ENCODE assay signal across 13 mouse cellular contexts in genomic region chr10:79708668-79709067, GRCm38 (mm10). TPM values are rescaled to one million over a fixed set of nuclear protein-coding genes. Genes with fewer than 3 reads are reported as not detected.
A peak's percentile ranks its signal among the peaks of the same experiment; 100 is the strongest.
DNase-seq lines count a peak whose midpoint lies in the region; ATAC-seq and TF ChIP-seq lines count a peak whose summit lies in the region.
"Had no signal": no experiment of that assay in that cellular context is flagged by ENCODE, and none has a peak within 500 bp of the region (broad histone marks: within the 10 kb centered on the region; RNA-seq: fewer than 3 reads in every experiment).

No protein-coding gene starts in this region.

- WGBS in heart, embryonic 13.5 days: 70% methylated on average over 21 of the region's 21 CpGs
- 71% methylated on average over 21 of the region's 21 CpGs for WGBS in lung, postnatal 0 days
- WGBS in liver, embryonic 15.5 days (ENCODE audit: insufficient replicate concordance): 90% methylated on average over 21 of the region's 21 CpGs
- WGBS in forebrain, embryonic 14.5 days: 92% methylated on average over 21 of the region's 21 CpGs

- H3K4me2 ChIP-seq in heart, embryonic 13.5 days: peak overlapping the region; percentile 97
- H3K4me2 ChIP-seq in lung, postnatal 0 days (replicated peaks; ENCODE audit: low read depth, low read length): peak overlapping the region; percentile 17; the same call in 1 of the 2 replicates
- H3K4me2 ChIP-seq in liver, embryonic 15.5 days: peak overlapping the region; percentile 87
- H3K4me2 ChIP-seq in forebrain, embryonic 14.5 days (ENCODE audit: low read length): no peak overlapping the region
- H3K4me2 ChIP-seq: lung, embryonic 15.5 days had no signal

- peak overlapping the region; percentile 27 for H3K4me3 ChIP-seq in heart, embryonic 13.5 days
- no peak overlapping the region for H3K4me3 ChIP-seq in lung, postnatal 0 days (ENCODE audit: low read depth, low read length)
- peak overlapping the region; percentile 94; the same call in 1 of the 2 replicates for H3K4me3 ChIP-seq in liver, embryonic 15.5 days (replicated peaks)
- H3K4me3 ChIP-seq in forebrain, embryonic 14.5 days (ENCODE audit: low read depth, low read length): no peak overlapping the region
- H3K4me3 ChIP-seq: lung, embryonic 15.5 days had no signal

- H3K9ac ChIP-seq in heart, embryonic 13.5 days: peak overlapping the region; percentile 64
- no peak overlapping the region for H3K9ac ChIP-seq in lung, postnatal 0 days (replicated peaks; ENCODE audit: low read depth)
- no peak overlapping the region for H3K9ac ChIP-seq in liver, embryonic 15.5 days
- no peak overlapping the region for H3K9ac ChIP-seq in forebrain, embryonic 14.5 days (ENCODE audit: low read length)
- H3K9ac ChIP-seq: lung, embryonic 15.5 days had no signal

- H3K27me3 ChIP-seq in heart, embryonic 13.5 days (replicated peaks): peaks cover 2% of the 10 kb centered on the region; the same call in 1 of the 2 replicates
- no peaks in the 10 kb centered on the region for H3K27me3 ChIP-seq in lung, postnatal 0 days (replicated peaks; ENCODE audit: insufficient read depth, low read length)
- peaks cover under 1% of the 10 kb centered on the region; the same call in 1 of the 2 replicates for H3K27me3 ChIP-seq in liver, embryonic 15.5 days
- no peaks in the 10 kb centered on the region for H3K27me3 ChIP-seq in forebrain, embryonic 14.5 days (replicated peaks; ENCODE audit: control insufficient read depth, insufficient read depth, low read length)
- H3K27me3 ChIP-seq: lung, embryonic 15.5 days had no signal

- H3K36me3 ChIP-seq in heart, embryonic 13.5 days: peaks cover 60% of the 10 kb centered on the region
- H3K36me3 ChIP-seq in lung, postnatal 0 days (ENCODE audit: insufficient read depth, low read length): peaks cover 18% of the 10 kb centered on the region
- H3K36me3 ChIP-seq in liver, embryonic 15.5 days (replicated peaks): peaks cover 68% of the 10 kb centered on the region
- peaks cover 40% of the 10 kb centered on the region for H3K36me3 ChIP-seq in forebrain, embryonic 14.5 days (ENCODE audit: control insufficient read depth, insufficient read depth, low read length)

- peak overlapping the region; percentile 73 for H3K27ac ChIP-seq in heart, embryonic 13.5 days (replicated peaks)
- peak overlapping the region; percentile 38; the same call in 1 of the 2 replicates for H3K27ac ChIP-seq in lung, postnatal 0 days (ENCODE audit: low read length)
- H3K27ac ChIP-seq in liver, embryonic 15.5 days (replicated peaks): peak overlapping the region; percentile 96; the same call in 1 of the 2 replicates
- H3K27ac ChIP-seq in forebrain, embryonic 14.5 days (ENCODE audit: low read depth, low read length): no peak overlapping the region
- H3K27ac ChIP-seq: kidney, postnatal 0 days; lung, embryonic 15.5 days had no signal

- H3K9me3 ChIP-seq in heart, embryonic 13.5 days: no peaks in the 10 kb centered on the region
- no peaks in the 10 kb centered on the region for H3K9me3 ChIP-seq in lung, postnatal 0 days (ENCODE audit: low read length)
- no peaks in the 10 kb centered on the region for H3K9me3 ChIP-seq in liver, embryonic 15.5 days (replicated peaks)
- H3K9me3 ChIP-seq in forebrain, embryonic 14.5 days (replicated peaks; ENCODE audit: control insufficient read depth, low read length): no peaks in the 10 kb centered on the region
- H3K9me3 ChIP-seq: lung, embryonic 15.5 days had no signal

- no peak for ATAC-seq in heart, embryonic 13.5 days (ENCODE audit: extremely low read depth, insufficient number of reproducible peaks, low FRiP score, low TSS enrichment)
- ATAC-seq in lung, postnatal 0 days: no peak
- no peak for ATAC-seq in liver, embryonic 15.5 days (ENCODE audit: insufficient read depth)
- ATAC-seq in forebrain, embryonic 14.5 days: no peak

- DNase-seq in adrenal gland, postnatal 14 days: peak; percentile 4
- no peak for DNase-seq in adrenal gland, adult 18-20 months (ENCODE audit: low spot score in 2 of 2)
- DNase-seq in heart, adult 8-10 months (ENCODE audit: low spot score): no peak
- DNase-seq in lung, postnatal 0 days (ENCODE audit: low spot score): no peak
- no peak for DNase-seq in lung, postnatal 36 days
- DNase-seq in forebrain, embryonic 14.5 days (ENCODE audit: low spot score): no peak
- DNase-seq: layer of hippocampus, postnatal 36 days; spleen, adult 18-20 months had no signal

- no peak for TF ChIP-seq EP300 in lung, postnatal 0 days (IDR thresholded peaks at IDR 0.05)

- no peak for TF ChIP-seq CTCF in lung, postnatal 0 days (IDR thresholded peaks at IDR 0.05)

- peaks cover 73% of the 10 kb centered on the region for H3K4me1 ChIP-seq in heart, embryonic 13.5 days
- peaks cover 18% of the 10 kb centered on the region for H3K4me1 ChIP-seq in lung, postnatal 0 days (ENCODE audit: insufficient read depth, low read depth, low read length)
- H3K4me1 ChIP-seq in liver, embryonic 15.5 days (replicated peaks): peaks cover 89% of the 10 kb centered on the region
- H3K4me1 ChIP-seq in forebrain, embryonic 14.5 days (ENCODE audit: control insufficient read depth, insufficient read depth, low read length): peaks cover 15% of the 10 kb centered on the region

RNA-seq across cellular contexts. Expression of gene Bsg, which starts 4.4 kb away (rescaled TPM):
- total RNA-seq in adrenal gland, postnatal 14 days (2021): 598 and 707 TPM in 2 replicates
- total RNA-seq in adrenal gland, adult 18-20 months (2021): 100 to 1,000 TPM; 618 to 637 TPM
- polyA plus RNA-seq in heart, embryonic 13.5 days (2015; fragmentation: Nextera tagmentation; extraction: Ambion mirVana): 1,093 and 1,212 TPM in 2 replicates
- 1,000 to 10,000 TPM; 1,424 to 1,552 (median 1,533) TPM for total RNA-seq in heart, adult 8-10 months (2022)
- polyA plus RNA-seq in lung, postnatal 0 days (2015; fragmentation: Nextera tagmentation; extraction: Ambion mirVana): 1,234 and 1,299 TPM in 2 replicates
- 980 and 1,043 TPM in 2 replicates for polyA plus RNA-seq in liver, embryonic 15.5 days (2015; fragmentation: Nextera tagmentation; extraction: Ambion mirVana)
- polyA plus RNA-seq in forebrain, embryonic 14.5 days (2014; fragmentation: Nextera tagmentation; extraction: Ambion mirVana): 725 and 788 TPM in 2 replicates

RNA-seq across cellular contexts. Expression of gene Hcn2, which starts 7.8 kb away (rescaled TPM):
- 7.1 and 10.6 TPM in 2 replicates for total RNA-seq in adrenal gland, postnatal 14 days (2021)
- total RNA-seq in adrenal gland, adult 18-20 months (2021): 1 to 10 TPM; 6.1 to 9.4 TPM
- 0.06 and 0.09 TPM in 2 replicates for polyA plus RNA-seq in heart, embryonic 13.5 days (2015; fragmentation: Nextera tagmentation; extraction: Ambion mirVana)
- 10 to 100 TPM; 13.7 to 16.7 (median 15.1) TPM for total RNA-seq in heart, adult 8-10 months (2022)
- 0.12 and 0.15 TPM in 2 replicates for polyA plus RNA-seq in lung, postnatal 0 days (2015; fragmentation: Nextera tagmentation; extraction: Ambion mirVana)
- 0.02 TPM in 1 of 2 replicates, not detected in the other for polyA plus RNA-seq in liver, embryonic 15.5 days (2015; fragmentation: Nextera tagmentation; extraction: Ambion mirVana)
- polyA plus RNA-seq in forebrain, embryonic 14.5 days (2014; fragmentation: Nextera tagmentation; extraction: Ambion mirVana): 0.32 and 0.56 TPM in 2 replicates
- total RNA-seq: monocyte, adult 5-6 weeks had no signal

RNA-seq across cellular contexts. Expression of gene Gzmm, which starts 19.8 kb away (rescaled TPM):
- total RNA-seq in adrenal gland, postnatal 14 days (2021): 0.89 and 1.1 TPM in 2 replicates
- total RNA-seq in adrenal gland, adult 18-20 months (2021): 1 to 10 TPM; 1.2 to 1.3 TPM
- polyA plus RNA-seq in heart, embryonic 13.5 days (2015; fragmentation: Nextera tagmentation; extraction: Ambion mirVana): 0.67 and 1.0 TPM in 2 replicates
- total RNA-seq in heart, adult 8-10 months (2022): 1 to 10 TPM; 7.6 to 9.0 (median 8.3) TPM
- polyA plus RNA-seq in lung, postnatal 0 days (2015; fragmentation: Nextera tagmentation; extraction: Ambion mirVana): 0.57 and 0.69 TPM in 2 replicates
- 0.15 and 0.37 TPM in 2 replicates for polyA plus RNA-seq in liver, embryonic 15.5 days (2015; fragmentation: Nextera tagmentation; extraction: Ambion mirVana)
- 1.4 and 1.5 TPM in 2 replicates for polyA plus RNA-seq in forebrain, embryonic 14.5 days (2014; fragmentation: Nextera tagmentation; extraction: Ambion mirVana)

RNA-seq across cellular contexts. Expression of gene Cdc34, which starts 26.7 kb away (rescaled TPM):
- 79.1 and 82.4 TPM in 2 replicates for total RNA-seq in adrenal gland, postnatal 14 days (2021)
- 100 to 1,000 TPM in 1 of 2 experiments, 10 to 100 TPM in 1; 87.6 to 120 TPM for total RNA-seq in adrenal gland, adult 18-20 months (2021)
- 122 and 136 TPM in 2 replicates for polyA plus RNA-seq in heart, embryonic 13.5 days (2015; fragmentation: Nextera tagmentation; extraction: Ambion mirVana)
- 100 to 1,000 TPM; 201 to 230 (median 213) TPM for total RNA-seq in heart, adult 8-10 months (2022)
- 52.7 and 64.3 TPM in 2 replicates for polyA plus RNA-seq in lung, postnatal 0 days (2015; fragmentation: Nextera tagmentation; extraction: Ambion mirVana)
- 105 and 107 TPM in 2 replicates for polyA plus RNA-seq in liver, embryonic 15.5 days (2015; fragmentation: Nextera tagmentation; extraction: Ambion mirVana)
- 76.0 and 76.9 TPM in 2 replicates for polyA plus RNA-seq in forebrain, embryonic 14.5 days (2014; fragmentation: Nextera tagmentation; extraction: Ambion mirVana)

RNA-seq across cellular contexts. Expression of gene Polrmt, which starts 37.7 kb away (rescaled TPM):
- total RNA-seq in adrenal gland, postnatal 14 days (2021): 59.2 and 65.4 TPM in 2 replicates
- 10 to 100 TPM; 53.0 to 59.0 TPM for total RNA-seq in adrenal gland, adult 18-20 months (2021)
- polyA plus RNA-seq in heart, embryonic 13.5 days (2015; fragmentation: Nextera tagmentation; extraction: Ambion mirVana): 30.2 and 30.9 TPM in 2 replicates
- total RNA-seq in heart, adult 8-10 months (2022): 10 to 100 TPM; 41.1 to 54.7 (median 47.0) TPM
- polyA plus RNA-seq in lung, postnatal 0 days (2015; fragmentation: Nextera tagmentation; extraction: Ambion mirVana): 17.4 and 22.4 TPM in 2 replicates
- polyA plus RNA-seq in liver, embryonic 15.5 days (2015; fragmentation: Nextera tagmentation; extraction: Ambion mirVana): 15.6 and 17.7 TPM in 2 replicates
- polyA plus RNA-seq in forebrain, embryonic 14.5 days (2014; fragmentation: Nextera tagmentation; extraction: Ambion mirVana): 32.1 and 33.4 TPM in 2 replicates

Comparison
In these comparisons a context has a peak if more than half of its experiments do, and no peak if none do; other contexts are left out.
1. H3K4me3 ChIP-seq: peak in heart, embryonic 13.5 days (single experiment) and liver, embryonic 15.5 days (single experiment); none in lung, postnatal 0 days (single experiment) and forebrain, embryonic 14.5 days (single experiment).